Mouse (Mus musculus) layer of hippocampus, postnatal 25 days (tissue): ENCODE measurements around the gene Dpt. TPM values are rescaled to one million over a fixed set of nuclear protein-coding genes. Genes with fewer than 3 reads are reported as not detected.
A peak's percentile ranks its signal among the peaks of the same experiment; 100 is the strongest.
"Not testable (repeated sequence)": the region's sequence is repeated elsewhere in the genome, so short reads cannot be mapped to it uniquely, and the experiment has no call there.

Source experiments
- DNase-seq, 2 experiments: peaks; one replicate each; pipeline ENCODE4 v3.0.0; 2022; ENCODE audit warnings: mixed read lengths in 2 of 2, low spot score in 1 of 2; ENCODE audit errors: extremely low spot score in 1 of 2
- total RNA-seq, 2 experiments: library from RNA; stranded (reverse); gene quantifications; 2 replicates each; pipeline ENCODE4 v1.2.3; 2021

Dpt gene
- under 1 TPM in 1 of 2 experiments, not detected in 1; 0.20 TPM for total RNA-seq

DNA sequence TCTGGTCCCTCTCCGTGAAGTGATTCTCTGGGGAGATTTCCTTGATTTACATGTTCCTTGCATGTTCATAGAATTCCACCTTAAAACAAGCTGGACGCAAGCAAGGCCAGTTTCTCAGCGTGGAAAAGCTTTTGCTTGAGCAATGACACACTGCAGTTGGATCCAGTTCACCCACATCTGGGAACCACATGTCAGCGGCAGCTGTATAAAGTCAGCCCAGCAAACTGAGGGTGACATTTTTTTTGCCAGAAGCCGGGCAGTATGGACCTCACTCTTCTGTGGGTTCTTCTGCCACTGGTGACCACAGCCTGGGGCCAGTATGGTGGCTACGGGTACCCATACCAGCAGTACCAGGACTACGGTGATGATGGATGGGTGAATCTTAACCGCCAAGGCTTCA, at the start of gene Dpt:
Gene Dpt, plus strand, starts transcription at position 174 of the 400 bp plus-strand sequence.
- no peak for DNase-seq

DNA sequence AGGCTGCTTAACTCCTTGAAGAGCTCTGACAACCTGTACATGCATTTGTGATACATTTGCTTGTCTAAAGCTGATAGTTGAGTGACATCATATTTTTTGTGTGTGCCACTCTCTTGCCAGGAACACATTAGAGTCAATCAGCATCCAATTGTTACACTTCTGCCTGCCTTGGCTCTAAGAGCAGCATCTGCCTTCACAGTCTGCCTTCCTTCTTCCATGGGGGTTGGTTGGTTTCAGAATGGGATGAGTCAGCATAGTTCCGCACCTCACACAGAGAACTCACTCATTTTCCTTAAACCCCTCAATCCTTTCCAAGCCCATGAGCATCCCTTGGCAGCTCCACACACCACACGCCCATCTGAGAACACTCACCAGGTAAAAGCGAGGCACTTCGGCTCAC, 42.7 kb upstream of the Dpt start:
- DNase-seq: no peak

DNA sequence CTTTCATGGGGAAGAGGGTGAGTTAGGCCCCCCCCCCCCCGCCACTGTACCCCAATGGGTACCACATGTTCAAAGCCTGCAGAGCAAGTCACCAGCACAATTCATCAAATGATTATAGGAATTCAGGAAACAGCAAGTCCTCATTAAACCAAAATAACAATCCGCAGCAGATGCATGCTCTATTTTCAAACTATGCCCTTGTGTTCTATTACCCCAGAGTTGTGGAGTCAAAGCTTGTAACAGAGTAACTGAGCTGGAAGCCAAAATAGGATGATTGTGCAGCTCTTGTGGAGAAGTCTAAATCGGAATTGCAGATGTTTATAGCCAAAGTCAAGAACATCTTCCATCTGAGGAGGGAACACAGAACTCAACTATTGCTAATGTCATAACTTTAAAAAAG, 40.8 kb upstream of the Dpt start:
- DNase-seq: no peak

DNA sequence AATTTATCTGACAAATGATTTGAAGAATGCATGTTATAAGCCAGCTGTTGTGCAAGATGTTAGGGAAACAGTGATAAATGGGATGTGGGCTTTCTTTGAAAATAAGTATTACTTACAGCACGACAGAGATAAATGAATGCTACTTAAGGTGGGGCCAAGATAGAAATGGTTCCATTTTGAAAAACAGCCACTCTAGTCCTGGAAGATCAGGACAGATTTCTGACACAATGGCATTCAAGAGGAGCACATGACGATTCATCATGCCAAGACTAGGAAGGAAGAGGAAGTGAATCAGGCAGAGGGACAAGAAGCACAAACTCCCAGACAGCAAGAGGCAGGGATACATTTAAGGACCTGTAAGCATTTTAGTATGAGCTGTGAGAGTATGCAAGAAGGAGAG, 39.5 kb upstream of the Dpt start:
- DNase-seq: no peak

DNA sequence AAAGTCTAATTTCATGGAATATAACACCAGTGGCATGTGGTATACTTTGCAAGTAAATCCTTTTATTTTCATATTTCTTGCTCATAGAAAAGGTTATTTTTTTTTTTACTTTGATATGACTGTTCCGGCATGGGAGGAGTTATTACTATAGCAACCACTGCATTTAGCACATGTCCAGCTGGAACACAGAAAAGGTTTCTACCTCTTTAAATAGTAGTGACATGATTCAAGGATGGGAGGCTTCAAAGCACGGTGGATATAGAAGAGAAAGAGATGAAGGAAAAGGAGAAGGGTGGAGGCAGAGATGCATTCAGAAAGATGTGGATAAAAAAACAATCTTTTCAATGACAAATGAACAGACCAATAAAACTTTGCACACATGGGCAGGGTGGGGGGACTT, 38.0 kb upstream of the Dpt start:
- no peak for DNase-seq

DNA sequence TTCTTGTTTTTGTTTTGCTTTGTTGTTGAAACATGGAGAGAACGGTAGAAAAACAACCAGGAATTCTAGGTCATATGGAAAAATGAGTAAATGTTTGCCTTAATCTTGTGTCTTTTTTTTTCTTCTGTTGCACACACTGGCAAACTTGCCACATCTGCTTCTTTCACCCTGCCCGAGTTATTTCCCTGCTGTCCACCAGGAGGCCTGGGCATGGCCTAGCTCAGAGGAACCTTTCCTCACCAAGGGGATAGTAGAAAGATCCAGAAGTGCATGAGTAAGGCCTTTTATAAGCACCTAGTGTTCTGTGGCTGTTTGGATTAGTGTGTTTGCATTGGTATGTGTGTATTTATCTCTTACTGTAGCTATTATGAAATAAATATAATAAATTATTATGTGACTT, 34.2 kb upstream of the Dpt start:
- no peak for DNase-seq

DNA sequence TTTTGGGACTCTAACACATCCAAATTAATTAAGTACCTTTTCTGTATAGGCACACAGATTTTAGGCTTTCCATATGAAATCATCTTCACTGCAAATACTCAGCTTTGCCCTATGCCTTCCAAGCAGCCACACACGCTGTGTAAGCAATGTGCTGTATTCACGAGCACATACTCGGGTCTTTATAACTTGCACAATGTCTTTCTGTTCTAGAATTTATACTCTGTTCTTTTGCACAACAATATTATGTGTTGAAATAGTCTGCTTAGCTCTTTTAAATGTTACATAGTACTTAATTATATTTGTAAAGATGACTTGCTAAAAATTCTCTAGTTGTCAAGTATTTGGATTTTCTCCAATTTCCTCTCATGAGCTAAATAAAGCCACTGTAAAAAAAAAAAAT, 29.8 kb upstream of the Dpt start:
- DNase-seq: no peak

DNA sequence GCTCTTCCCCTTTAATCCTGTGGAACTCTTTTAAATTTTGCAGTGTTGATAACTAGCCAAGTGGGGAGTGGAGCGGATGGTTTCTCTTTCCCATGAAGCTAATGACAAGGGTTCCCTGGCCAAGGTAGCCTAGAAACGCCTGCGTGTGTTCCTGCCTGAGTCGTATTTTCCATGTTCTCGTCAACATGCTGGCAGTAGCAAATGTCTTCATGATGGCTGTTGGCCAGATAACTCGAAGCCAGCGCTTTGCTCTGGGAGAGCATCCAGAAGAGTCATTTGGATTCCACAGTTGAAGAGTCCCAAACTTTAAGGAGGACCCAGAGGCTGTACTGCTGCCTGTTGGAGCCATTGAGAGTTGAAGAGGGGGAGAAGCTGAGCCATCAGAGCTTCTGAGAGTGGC, 25.8 kb upstream of the Dpt start:
- peak in 1 of 2 experiments; percentile 40 for DNase-seq

DNA sequence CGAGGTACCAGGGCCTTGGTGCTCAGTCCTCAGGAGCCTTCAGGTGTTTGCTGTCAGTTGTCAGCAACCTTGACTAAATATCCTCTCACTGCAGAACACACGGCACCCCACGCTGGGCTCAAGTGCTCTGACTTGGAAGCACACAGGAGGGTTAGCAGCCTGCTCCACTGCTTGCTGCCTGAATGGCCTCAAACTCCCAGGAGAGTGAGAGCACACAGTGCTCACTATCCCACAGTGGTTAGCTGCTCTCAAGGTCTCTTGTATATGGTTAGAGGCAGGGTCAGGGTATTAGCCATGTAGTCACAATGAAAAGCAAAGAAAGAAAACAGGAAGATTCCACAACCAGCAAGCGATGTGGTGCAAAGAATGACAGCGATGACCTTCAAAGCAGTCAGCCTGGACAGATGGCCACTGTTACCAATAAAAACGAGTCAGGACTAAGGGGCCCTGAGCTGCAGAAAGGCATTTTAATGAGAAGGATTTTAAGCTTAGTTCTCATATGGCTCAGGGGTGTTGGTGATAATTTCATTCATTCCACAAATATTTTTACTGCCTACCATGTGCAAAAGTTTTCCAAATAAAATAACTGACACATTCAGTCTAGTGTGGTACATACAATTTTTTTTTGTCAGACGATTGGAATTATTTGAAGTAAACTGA, 15.5 kb upstream of the Dpt start:
- DNase-seq: no peak

DNA sequence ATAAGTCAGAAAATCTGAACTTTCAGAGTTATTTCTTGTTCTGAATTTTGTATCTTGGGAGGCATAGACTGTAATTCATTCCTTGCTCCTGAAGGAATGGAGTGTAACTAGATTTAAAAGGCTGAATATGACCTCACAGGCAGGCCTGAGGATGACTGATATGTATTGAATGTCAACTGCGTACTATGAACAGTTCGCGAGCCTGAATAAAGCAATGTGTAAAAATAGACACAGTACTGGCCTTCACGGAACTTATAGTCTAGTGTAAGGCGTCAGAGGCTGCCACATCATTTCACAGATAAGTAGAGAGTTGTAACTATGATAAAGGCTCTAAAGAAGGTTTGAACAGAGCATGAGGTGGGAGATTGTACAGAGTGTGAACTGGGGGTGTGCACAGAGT, 10.3 kb upstream of the Dpt start:
- DNase-seq: no peak

DNA sequence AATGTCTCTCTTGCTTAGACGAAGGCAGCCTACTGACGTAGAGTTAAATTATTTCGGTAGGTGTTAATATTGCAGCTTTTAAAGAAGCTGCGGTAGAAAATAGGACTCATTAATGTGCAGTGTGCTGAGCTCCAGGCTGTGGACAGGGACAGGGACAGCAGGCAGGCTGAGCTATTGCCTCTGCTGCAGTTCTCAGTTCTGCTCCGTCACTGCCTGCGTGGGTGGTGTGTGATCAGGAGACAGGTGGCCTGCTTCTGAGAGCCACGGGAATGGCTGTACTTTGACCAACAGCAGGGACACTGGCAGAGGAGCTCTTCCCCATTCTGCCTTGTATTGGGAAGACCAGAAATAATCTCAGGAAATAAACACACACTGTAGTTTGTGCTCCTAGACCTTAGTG, 8.7 kb upstream of the Dpt start:
- peak; percentile 49 to 51 for DNase-seq

DNA sequence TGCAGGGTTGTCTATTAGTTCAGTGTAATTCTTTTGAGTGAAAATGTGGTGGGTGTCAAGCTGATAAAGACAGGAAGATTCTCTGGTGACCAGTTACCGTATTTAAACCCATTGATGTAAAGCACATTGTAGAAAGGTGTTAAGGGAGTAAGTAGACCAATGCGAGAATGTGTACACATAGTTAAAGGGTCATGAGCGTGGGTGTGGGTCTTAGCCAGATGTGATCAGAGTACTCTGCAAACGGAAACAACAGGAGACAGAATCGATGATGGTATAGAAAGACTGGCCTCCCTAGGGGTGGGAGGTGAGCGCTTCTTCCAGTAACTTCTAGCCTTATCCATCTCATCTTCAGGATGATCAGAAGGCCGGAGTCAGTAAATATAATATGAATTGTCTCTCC, 8.2 kb upstream of the Dpt start:
- DNase-seq: no peak

DNA sequence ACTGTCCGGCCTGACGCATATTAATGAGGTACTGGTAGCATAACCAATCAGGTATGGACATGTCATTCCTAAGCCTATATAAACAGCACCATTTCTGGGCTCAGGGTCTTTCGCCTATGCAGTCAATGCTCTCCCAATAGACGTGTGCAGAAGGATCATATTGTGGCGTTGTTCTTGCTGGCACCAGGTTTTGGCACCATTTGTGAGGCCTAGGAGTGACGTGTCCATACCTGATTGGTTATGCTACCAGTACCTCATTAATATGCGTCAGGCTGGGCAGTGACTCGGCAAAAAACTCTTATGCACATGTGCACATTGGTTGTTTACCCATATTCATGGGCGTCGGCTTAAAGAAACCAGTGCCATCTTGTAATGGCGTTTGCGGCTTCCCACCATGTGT, 6.1 kb upstream of the Dpt start:
- DNase-seq: not testable (repeated sequence)

DNA sequence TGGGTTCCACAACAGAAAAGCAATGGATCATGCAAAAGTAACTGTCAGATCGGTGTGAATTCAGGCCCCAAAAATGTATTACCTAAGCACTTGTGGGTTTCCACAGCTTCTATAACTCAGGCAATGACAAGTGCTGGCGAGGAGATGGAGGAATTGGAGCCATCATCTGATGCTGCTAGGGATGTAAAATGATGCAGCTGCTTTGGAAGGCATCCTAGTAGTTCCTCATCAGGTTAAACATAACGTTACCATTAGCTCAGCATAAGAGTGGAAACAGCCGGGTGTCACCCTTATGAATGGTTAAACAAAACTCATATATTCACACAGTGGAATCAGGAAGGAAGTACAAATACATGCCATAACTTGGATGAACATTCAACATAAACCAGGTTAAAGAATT, 3.4 kb upstream of the Dpt start:
- no peak for DNase-seq

DNA sequence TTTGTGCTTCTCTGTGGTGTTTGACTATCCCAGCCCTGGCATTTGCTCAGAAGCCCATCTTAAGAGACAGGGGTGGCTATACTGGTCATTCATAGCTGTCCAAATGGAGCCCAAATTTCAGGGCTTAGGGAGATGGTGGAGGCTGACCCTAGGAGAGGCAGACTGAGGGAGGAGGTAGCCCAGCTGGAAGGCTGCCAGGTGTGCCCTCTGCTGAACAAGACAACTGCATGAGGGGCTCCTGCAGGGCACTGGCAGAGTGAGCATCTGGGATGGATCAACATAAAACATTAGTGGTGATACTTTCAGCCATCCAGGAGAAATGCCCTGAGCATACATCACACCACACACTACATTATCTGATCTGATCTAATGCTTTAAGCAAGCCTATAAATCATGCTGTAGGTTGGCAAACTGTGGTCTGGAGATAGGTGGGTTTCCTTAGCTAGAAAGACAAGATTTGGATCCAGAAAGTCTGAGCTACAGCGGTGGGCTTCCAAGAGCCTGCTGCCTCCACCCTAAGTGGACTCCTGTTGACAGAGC, 1.4 kb downstream of the Dpt start:
- no peak for DNase-seq

DNA sequence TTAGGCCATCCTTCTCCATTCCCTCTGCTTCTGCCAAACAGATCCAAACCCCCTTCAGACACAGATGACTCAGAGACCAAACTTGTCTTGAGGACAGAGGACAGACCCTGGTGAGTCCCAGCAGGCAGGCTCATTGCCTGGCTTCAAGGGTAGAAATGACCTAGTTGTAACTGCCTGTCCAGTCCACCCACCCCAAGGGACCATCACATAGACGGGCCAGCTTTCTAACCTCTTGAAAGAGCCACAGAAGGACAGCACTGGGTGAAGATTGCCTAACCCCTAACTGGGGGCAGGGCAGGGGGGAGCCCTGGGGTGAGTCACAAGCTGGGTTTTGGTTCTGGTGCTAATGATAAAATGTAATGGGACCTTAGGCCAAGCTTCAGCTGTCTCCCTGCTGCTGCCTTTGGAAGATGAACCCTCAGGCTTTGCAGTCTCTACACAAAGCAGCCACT, 2.1 kb downstream of the Dpt start:
- no peak for DNase-seq

DNA sequence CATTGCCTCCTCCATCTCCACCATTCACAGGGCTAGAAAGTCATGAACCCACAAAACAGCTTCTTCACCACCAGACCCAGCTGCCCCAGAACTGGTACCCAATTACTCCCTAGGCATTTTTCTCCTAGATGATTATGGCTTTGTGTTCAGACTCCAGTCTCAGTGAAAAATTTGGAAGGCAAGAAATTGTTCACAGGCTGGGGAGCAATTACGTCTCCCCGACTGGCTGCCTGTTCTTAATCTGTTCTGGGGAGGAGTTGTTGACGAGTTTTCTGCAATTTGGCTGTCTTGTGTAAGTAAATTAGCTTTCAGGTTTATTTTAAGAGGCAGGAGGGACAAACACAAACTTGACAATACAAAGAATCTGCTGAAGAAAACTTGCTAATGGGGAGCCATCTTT, 2.7 kb downstream of the Dpt start:
- DNase-seq: no peak

DNA sequence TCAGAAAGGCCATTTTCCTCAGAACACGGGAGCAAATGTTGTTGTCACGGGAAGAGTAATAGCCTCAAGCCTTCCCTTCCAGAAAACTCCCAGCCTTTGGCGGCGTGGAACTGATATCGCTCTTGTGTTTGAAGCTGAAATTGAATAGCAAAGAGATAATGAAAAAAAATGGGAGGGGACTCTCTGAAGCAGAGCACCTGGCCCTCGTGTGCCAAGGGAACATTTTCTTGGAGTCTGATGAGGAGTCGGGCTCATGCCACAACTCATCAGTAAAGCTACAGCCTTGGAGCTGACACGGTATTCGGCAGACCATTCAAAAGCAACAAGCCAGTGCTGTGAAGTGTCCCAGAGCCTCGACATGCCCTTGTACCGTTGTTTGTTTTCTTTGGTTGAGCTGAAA, 7.8 kb downstream of the Dpt start:
- DNase-seq: no peak

DNA sequence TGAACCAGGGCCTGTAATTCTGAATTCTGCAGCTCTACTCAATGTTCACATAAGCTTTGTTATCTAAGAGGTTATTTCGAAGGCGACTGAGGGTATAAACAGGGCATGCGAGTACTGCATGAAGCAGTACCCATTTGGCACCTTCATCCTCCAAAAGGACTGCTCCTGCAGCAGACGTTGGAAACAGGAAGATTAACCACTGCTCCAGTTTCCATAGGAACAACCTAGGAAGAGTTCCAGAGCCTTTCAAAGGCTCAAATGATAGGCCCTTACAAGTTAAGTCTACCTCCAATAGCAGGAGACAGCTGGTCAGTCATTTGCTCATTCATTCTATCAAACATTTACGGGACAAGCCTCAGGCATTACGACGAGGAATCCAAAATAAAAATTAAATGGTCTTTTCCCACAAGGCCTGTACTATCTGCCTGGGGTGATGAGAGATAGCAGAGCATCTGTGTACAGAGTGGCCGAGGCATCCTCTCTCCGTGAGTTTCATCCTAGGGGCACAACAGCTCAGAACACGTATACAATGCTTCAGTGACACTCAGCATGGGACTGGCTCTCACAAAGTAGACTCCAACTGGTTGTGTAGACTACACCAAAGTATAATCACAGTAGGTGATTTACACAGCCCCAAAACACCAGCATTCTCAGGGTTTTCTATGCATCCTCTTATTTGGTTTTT, 8.4 kb downstream of the Dpt start:
- no peak for DNase-seq

DNA sequence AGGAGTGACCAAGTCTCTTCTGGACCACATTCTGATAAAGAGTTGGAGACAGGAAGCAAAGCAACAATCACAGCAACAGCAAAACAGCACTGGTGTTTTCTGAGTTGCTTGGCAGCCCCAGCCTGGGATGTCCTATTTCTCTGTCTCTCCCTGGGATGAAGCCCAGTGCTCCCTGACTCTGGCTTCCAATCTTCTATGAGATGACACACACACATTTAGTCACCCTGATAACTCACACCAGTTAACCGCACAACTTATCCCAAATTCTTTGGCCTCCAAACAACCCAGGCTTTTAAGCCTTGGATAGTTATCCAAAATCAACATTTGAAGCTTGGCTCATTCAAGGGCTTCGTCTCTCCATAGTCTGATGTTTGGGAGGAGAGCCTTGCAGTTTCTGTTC, 12.9 kb downstream of the Dpt start:
- no peak for DNase-seq

DNA sequence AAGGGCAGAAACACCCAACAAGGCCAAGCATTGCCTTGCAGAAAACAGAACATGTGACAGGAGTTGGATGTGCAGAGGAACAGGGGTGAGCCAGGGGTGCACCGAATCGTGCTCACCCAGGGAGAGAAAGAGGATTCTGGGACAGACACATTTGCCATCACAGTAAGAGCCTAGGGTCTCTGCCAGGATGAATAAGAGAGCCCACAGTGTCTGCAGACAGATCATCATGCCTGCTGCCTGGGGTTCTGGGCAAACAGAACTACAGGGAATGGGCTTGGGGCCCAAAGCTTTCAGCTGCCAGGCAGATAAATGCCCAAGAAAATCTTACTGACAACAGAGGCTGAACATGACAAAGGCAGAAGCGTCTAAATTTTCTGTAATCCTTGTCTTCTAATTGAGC, 14.9 kb downstream of the Dpt start:
- DNase-seq: no peak

DNA sequence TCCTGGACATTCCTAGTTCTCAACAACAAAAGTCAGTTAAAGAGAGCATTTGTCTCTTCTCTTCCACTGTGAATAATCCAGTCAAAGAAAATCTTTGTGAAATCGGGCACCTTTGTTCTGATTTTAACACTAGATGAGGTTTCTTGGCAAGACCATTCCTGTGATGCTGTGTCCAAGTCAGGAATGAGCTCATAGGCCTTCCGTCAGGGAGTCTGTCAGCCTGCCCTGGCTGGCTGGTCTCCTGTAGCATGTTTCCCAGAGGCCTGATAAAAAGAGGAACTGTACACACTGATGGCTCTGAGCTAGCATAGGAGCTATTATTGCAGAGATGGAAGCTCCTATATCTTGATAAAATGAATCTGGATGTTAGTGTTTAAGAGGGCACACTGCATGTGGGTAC, 17.8 kb downstream of the Dpt start:
- DNase-seq: no peak
